Mouse (Mus musculus): ENCODE results near the gene B3gat3. TPM values are rescaled to one million over a fixed set of nuclear protein-coding genes. Genes with fewer than 3 reads are reported as not detected.
A peak's percentile ranks its signal among the peaks of the same experiment; 100 is the strongest.
"Not testable (repeated sequence)": the region's sequence is repeated elsewhere in the genome, so short reads cannot be mapped to it uniquely, and the experiment has no call there.

The B3gat3 gene
- polyA plus RNA-seq, 1 experiment, result 66.3 TPM

DNA sequence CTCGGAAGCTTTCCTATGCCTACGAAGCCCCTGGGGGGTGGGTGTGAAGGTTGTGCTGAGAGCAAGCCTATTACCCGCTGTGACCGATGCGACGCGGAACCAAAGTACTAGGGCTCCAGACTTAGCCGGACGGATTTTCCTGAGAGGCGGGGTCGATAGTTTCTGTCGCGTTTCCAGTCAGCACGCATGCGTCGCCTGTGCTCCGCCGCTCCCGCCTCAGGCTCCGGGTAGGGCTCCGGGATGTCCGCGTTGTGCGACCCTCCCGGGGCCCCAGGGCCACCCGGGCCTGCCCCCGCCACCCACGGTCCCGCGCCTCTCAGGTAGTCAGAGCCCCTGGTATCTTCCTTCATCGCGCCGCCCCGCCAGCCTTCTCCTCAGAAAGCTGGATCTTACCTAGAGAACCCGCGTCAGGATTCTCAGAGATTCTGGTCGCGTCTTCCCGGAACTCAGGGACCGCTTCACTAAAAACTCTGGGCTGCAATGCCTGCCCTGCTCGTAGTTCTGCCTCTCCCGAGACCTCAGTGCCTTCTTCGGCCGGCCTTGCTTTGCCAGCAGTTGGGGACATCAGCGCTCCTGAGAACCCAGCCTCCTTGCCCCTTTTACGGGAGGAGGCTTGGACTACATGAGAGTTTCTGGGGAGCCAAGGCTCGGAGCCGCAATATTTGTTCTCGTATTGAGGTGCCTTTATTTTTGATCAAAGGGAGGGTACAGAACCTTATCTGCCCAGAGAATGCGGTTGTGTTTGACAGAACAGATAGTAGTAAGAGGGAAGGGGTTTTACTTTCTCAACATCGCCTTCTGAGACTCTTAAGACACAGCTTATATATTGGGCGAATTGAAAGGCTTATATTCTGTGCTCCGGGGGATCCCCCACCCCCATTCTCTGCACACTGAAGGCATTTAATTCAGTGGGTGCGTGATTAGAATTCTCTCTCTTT, 27.1 kb upstream of the B3gat3 start, which contains the start of gene Ints5:
Gene Ints5 (plus strand): TSS at position 177 of the 938 bp plus-strand sequence.
- Histone ChIP-seq H3K4me2 (ENCODE audit: low read depth) (peak within 1 kb of the TSS; percentile 96), H3ac (ENCODE audit: control insufficient read depth, insufficient read length) (peak within 1 kb of the TSS; percentile 35), H3K36me3 (ENCODE audit: control insufficient read depth, insufficient read depth) (no peaks in the 10 kb centered on the region), H3K4me3 (peak within 1 kb of the TSS; percentile 67), H3K27me3 (ENCODE audit: control insufficient read depth, insufficient read depth, insufficient read length) (no peaks in the 10 kb centered on the region), H3K79me2 (ENCODE audit: control insufficient read depth, insufficient read depth) (peaks cover 47% of the 10 kb centered on the region)
- TF ChIP-seq SRF (IDR thresholded peaks at IDR 0.05; ENCODE audit: control insufficient read depth, insufficient read length, low read depth) (peak; percentile 35), POLR2AphosphoS2 (IDR thresholded peaks at IDR 0.05; ENCODE audit: insufficient read length, low read depth) (peak; percentile 96), POLR2A (IDR thresholded peaks at IDR 0.05; ENCODE audit: insufficient read length, low read depth) (peak; percentile 91), TCF3 (IDR thresholded peaks at IDR 0.05; ENCODE audit: insufficient read length, low read depth) (no peak)

DNA sequence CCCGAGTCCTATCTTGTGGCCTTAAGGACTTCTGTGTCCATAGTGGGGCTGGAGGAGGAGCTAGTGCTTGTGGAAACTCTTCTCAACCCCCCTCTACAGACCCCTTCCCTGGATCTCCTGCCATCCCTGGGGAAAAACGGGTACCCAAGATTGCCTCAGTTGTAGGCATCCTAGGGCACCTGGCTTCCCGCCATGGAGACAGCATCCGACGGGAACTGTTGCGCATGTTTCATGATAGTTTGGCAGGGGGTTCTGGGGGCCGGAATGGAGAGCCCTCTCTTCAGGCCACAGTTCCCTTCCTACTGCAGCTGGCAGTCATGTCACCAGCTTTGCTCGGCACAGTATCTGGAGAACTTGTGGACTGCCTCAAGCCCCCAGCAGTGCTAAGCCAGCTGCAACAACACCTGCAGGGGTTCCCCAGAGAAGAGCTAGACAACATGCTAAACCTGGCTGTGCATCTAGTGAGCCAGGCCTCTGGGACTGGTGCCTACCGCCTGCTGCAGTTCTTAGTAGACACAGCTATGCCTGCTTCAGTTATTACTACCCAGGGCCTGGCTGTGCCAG, 24.7 kb upstream of the B3gat3 start:
- Histone ChIP-seq H3ac (ENCODE audit: control insufficient read depth, insufficient read length) (no peak overlapping the region), H3K36me3 (ENCODE audit: control insufficient read depth, insufficient read depth) (no peaks in the 10 kb centered on the region), H3K27me3 (ENCODE audit: control insufficient read depth, insufficient read depth, insufficient read length) (no peaks in the 10 kb centered on the region), H3K79me2 (ENCODE audit: control insufficient read depth, insufficient read depth) (peaks cover 54% of the 10 kb centered on the region), H3K4me3 (no peak overlapping the region), H3K4me2 (ENCODE audit: low read depth) (no peak overlapping the region)
- TF ChIP-seq TCF12 (IDR thresholded peaks at IDR 0.05; ENCODE audit: insufficient read depth, poor library complexity, severe bottlenecking) (no peak), USF1 (IDR thresholded peaks at IDR 0.05; ENCODE audit: low read depth) (no peak), MAX (IDR thresholded peaks at IDR 0.05; ENCODE audit: low read depth) (no peak), MYOD1 (IDR thresholded peaks at IDR 0.05; ENCODE audit: control insufficient read depth in 1 of 3, insufficient read length in 2 of 3, low read depth in 2 of 3) (no peak), MYOG (IDR thresholded peaks at IDR 0.05; ENCODE audit: control insufficient read depth in 1 of 3, insufficient read depth in 1 of 3, insufficient read length in 2 of 3, low read depth in 2 of 3) (no peak), SRF (IDR thresholded peaks at IDR 0.05; ENCODE audit: control insufficient read depth, insufficient read length, low read depth) (no peak), CEBPB (IDR thresholded peaks at IDR 0.05; ENCODE audit: insufficient read depth, poor library complexity, severe bottlenecking) (no peak), E2F4 (IDR thresholded peaks at IDR 0.05; ENCODE audit: insufficient read depth) (no peak), REST (IDR thresholded peaks at IDR 0.05; ENCODE audit: insufficient read depth, insufficient read length) (no peak), POLR2A (IDR thresholded peaks at IDR 0.05; ENCODE audit: insufficient read length, low read depth) (no peak), POLR2AphosphoS2 (IDR thresholded peaks at IDR 0.05; ENCODE audit: insufficient read length, low read depth) (no peak), TCF3 (IDR thresholded peaks at IDR 0.05; ENCODE audit: insufficient read length, low read depth) (no peak)

DNA sequence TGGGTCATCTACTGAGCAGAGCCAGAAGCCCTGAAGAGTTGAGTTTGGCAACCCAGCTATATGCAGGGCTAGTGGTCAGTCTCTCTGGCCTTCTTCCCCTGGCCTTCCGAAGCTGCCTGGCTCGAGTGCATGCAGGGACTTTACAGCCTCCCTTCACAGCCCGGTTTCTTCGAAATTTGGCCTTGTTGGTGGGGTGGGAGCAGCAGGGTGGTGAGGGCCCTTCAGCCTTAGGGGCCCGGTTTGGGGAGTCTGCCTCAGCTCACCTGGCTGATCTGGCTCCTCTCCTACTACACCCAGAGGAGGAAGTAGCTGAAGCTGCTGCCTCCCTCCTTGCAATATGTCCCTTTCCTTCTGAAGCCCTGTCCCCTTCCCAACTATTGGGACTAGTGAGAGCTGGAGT, 23.9 kb upstream of the B3gat3 start:
- H3K4me2 ChIP-seq (ENCODE audit: low read depth); H3K36me3 ChIP-seq (ENCODE audit: control insufficient read depth, insufficient read depth): not testable (repeated sequence)
- peaks cover 58% of the 10 kb centered on the region for H3K79me2 ChIP-seq (ENCODE audit: control insufficient read depth, insufficient read depth)

DNA sequence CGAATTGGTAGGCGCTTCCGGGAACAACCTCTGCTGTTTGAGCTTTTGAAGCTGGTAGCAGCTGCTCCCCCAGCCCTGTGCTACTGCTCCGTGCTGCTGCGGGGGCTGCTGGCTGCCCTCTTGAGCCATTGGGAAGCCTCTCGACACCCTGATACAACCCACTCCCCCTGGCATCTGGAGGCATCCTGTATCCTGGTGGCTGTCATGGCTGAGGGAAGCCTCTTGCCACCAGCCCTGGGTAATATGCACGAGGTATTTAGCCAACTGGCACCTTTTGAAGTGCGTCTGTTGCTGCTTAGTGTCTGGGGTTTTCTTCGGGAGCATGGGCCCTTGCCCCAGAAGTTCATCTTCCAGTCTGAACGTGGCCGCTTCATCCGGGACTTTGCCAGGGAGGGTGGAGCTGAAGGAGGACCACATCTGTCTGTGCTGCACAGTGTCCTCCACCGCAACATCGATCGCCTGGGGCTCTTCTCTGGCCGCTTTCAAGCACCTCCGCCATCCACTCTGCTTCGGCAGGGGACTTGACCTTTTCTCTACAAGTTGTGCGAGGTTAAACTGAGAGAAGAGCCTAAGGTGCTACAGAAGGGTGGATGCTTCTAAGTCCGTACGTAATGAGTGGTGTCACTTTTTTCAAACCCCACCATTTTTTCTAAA, 22.8 kb upstream of the B3gat3 start:
- Histone ChIP-seq H3ac (ENCODE audit: control insufficient read depth, insufficient read length) (peak overlapping the region; percentile 10), H3K79me2 (ENCODE audit: control insufficient read depth, insufficient read depth) (peaks cover 69% of the 10 kb centered on the region), H3K4me2 (ENCODE audit: low read depth) (peak overlapping the region; percentile 100), H3K4me3 (peak overlapping the region; percentile 86)
- H3K27me3 ChIP-seq (ENCODE audit: control insufficient read depth, insufficient read depth, insufficient read length); H3K36me3 ChIP-seq (ENCODE audit: control insufficient read depth, insufficient read depth): not testable (repeated sequence)

More for the DNA sequence above, 23.9 kb upstream of the B3gat3 start:
- H3K27me3 ChIP-seq (ENCODE audit: control insufficient read depth, insufficient read depth, insufficient read length); H3ac ChIP-seq (ENCODE audit: control insufficient read depth, insufficient read length); H3K4me3 ChIP-seq: not testable (repeated sequence)

GRCm38 (mm10) chr19:8897865-8898495, 22.2 kb upstream of the B3gat3 start, which contains the start of gene Ganab:
TSS of gene Ganab (plus strand) at chr19:8898071.
- TF ChIP-seq POLR2AphosphoS2 (IDR thresholded peaks at IDR 0.05; ENCODE audit: insufficient read length, low read depth), result peak; percentile 100
- TF ChIP-seq TCF3 (IDR thresholded peaks at IDR 0.05; ENCODE audit: insufficient read length, low read depth), result no peak
- TF ChIP-seq POLR2A (IDR thresholded peaks at IDR 0.05; ENCODE audit: insufficient read length, low read depth), result peak; percentile 93
- TF ChIP-seq REST (IDR thresholded peaks at IDR 0.05; ENCODE audit: insufficient read depth, insufficient read length), result peak; percentile 53
- no peak for TF ChIP-seq E2F4 (IDR thresholded peaks at IDR 0.05; ENCODE audit: insufficient read depth)
- Histone ChIP-seq H3K36me3 (ENCODE audit: control insufficient read depth, insufficient read depth) (peaks cover 11% of the 10 kb centered on the region), H3ac (ENCODE audit: control insufficient read depth, insufficient read length) (peak within 1 kb of the TSS; percentile 10), H3K4me3 (peak within 1 kb of the TSS; percentile 86), H3K27me3 (ENCODE audit: control insufficient read depth, insufficient read depth, insufficient read length) (no peaks in the 10 kb centered on the region), H3K4me2 (ENCODE audit: low read depth) (peak within 1 kb of the TSS; percentile 100), H3K79me2 (ENCODE audit: control insufficient read depth, insufficient read depth) (peaks cover 70% of the 10 kb centered on the region)
